Mouse (Mus musculus): ENCODE results near the gene Yes1. TPM values are rescaled to one million over a fixed set of nuclear protein-coding genes. Genes with fewer than 3 reads are reported as not detected.

Gene Yes1
- 1.8 and 2.0 TPM in 2 replicates for polyA plus RNA-seq (2012; rRNA removed)

DNA sequence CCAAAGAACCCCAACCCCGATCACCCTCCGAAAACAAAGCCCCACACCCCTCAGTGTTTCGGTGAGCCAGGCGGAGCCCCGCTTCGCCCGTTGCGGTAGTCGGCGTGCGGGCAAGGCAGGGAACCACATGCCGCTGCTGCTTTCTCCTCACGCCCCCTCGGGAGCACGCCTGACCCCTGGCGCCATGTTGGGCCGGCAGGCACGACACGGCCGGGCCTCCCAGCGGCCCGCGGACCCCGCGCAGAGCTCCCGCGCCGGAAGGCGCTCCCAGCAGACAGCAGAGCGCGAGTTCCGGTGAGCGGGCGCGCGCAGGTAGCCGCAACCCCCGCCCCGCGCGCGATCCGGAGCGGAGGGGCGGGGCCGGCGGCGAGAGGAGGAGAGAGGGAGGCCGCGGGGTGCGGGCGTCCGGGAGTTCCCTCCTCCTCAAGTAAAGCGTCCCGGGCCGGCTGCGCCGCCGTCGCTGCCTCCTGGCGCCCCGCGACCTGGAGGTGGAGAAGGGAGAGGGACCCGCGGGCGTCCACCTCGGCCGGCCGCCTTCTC is at the start of gene Yes1:
Gene Yes1, plus strand, starts transcription at position 371 of the 540 bp plus-strand sequence.

Other genes starting within 250 kb of the Yes1 start
- 96.9 and 105 TPM in 2 replicates for gene Ppp1cb, start 152.3 kb upstream of the Yes1 start, polyA plus RNA-seq (2012; rRNA removed)
- gene Pisd, start 174.5 kb downstream of the Yes1 start, polyA plus RNA-seq (2012; rRNA removed): 20.6 and 22.0 TPM in 2 replicates
- gene Gm20671, start 215.9 kb downstream of the Yes1 start, polyA plus RNA-seq (2012; rRNA removed): not detected in 2 replicates
- gene Prr14l, start 243.1 kb downstream of the Yes1 start, polyA plus RNA-seq (2012; rRNA removed): 5.4 and 5.7 TPM in 2 replicates

Data from liver, embryonic 14 days (tissue).